Mouse (Mus musculus) heart, embryonic 13.5 days (tissue): ENCODE data around the gene Emc10. TPM values are rescaled to one million over a fixed set of nuclear protein-coding genes. Genes with fewer than 3 reads are reported as not detected.

Experiments used
- ATAC-seq: fragments of 200-750 bp; cut with Nextera tagmentation; 2 replicates; pipeline ENCODE4 v1.8.0; 2017; ENCODE audit warnings: moderate TSS enrichment; ENCODE audit not compliant: insufficient number of reproducible peaks, low FRiP score, low TSS enrichment; ENCODE audit errors: extremely low read depth
- H3K27ac ChIP-seq: fragments of 300-500 bp; sonication (generic); replicated peaks from 2 replicates; pipeline ENCODE4 v1.5.1; 2015; ENCODE audit warnings: moderate library complexity, mild to moderate bottlenecking, inconsistent platforms
- H3K27me3 ChIP-seq: fragments of 300-500 bp; sonication (generic); replicated peaks from 2 replicates; pipeline ENCODE4 v1.6.1; 2015; ENCODE audit warnings: mild to moderate bottlenecking, inconsistent platforms
- H3K36me3 ChIP-seq: fragments of 300-500 bp; sonication (generic); 2 replicates; pipeline ENCODE4 v1.6.1; 2015; ENCODE audit warnings: mild to moderate bottlenecking, inconsistent platforms
- H3K4me1 ChIP-seq: fragments of 300-500 bp; sonication (generic); 2 replicates; pipeline ENCODE4 v1.6.1; 2015; ENCODE audit warnings: inconsistent platforms
- H3K4me2 ChIP-seq: fragments of 300-500 bp; sonication (generic); 2 replicates; pipeline ENCODE4 v1.6.1; 2015; ENCODE audit warnings: inconsistent platforms, mild to moderate bottlenecking, moderate library complexity
- H3K4me3 ChIP-seq: fragments of 300-500 bp; sonication (generic); 2 replicates; pipeline ENCODE4 v1.5.1; 2015; ENCODE audit warnings: moderate library complexity, mild to moderate bottlenecking, inconsistent platforms
- H3K9ac ChIP-seq: fragments of 300-500 bp; sonication (generic); 2 replicates; pipeline ENCODE4 v1.6.1; 2015; ENCODE audit warnings: inconsistent platforms, mild to moderate bottlenecking, moderate library complexity
- H3K9me3 ChIP-seq: fragments of 300-500 bp; sonication (generic); 2 replicates; pipeline ENCODE4 v1.6.1; 2016; ENCODE audit warnings: inconsistent platforms
- WGBS: fragments of 180-500 bp; shearing (Covaris S2); methylation state at CpG from one replicate; pipeline ENCODE4 v1.1.7; 2015; ENCODE audit warnings: mixed read lengths; 5-methylcytosine and 5-hydroxymethylcytosine counted together
- polyA plus RNA-seq: library from polyadenylated mRNA; unstranded; fragments of >200 nt; fragmentation: Nextera tagmentation; extraction: Ambion mirVana; gene quantifications from 2 replicates; pipeline ENCODE4 v1.2.1, GENCODE M21; 2015

The Emc10 gene
- polyA plus RNA-seq, 1 experiment from 2014 or later = 88.2 TPM

GRCm38 (mm10) chr7:44467811-44468411 lies 28.4 kb downstream of the Emc10 start, which contains the start of gene Josd2:
Gene Josd2, plus strand, starts transcription at chr7:44467980.
- Histone ChIP-seq H3K9ac (peak within 1 kb of the TSS; percentile 86), H3K27ac (peak within 1 kb of the TSS; percentile 99), H3K4me2 (peak within 1 kb of the TSS; percentile 80), H3K4me3 (peak within 1 kb of the TSS; percentile 70), H3K27me3 (peaks cover 24% of the 10 kb centered on the region), H3K9me3 (no peaks in the 10 kb centered on the region), H3K36me3 (peaks cover 12% of the 10 kb centered on the region), H3K4me1 (peaks cover 80% of the 10 kb centered on the region)
- under 1% methylated on average over 42 of the region's 42 CpGs for WGBS
- ATAC-seq = peak; percentile 80

GRCm38 (mm10) chr7:44466888-44467311 lies 29.4 kb downstream of the Emc10 start:
- Histone ChIP-seq H3K4me3 (peak overlapping the region; percentile 70; the same call in 1 of the 2 replicates), H3K9me3 (no peaks in the 10 kb centered on the region), H3K4me2 (peak overlapping the region; percentile 80), H3K4me1 (peaks cover 79% of the 10 kb centered on the region), H3K36me3 (peaks cover 19% of the 10 kb centered on the region), H3K9ac (no peak overlapping the region), H3K27ac (no peak overlapping the region), H3K27me3 (peaks cover 34% of the 10 kb centered on the region)
- 81% methylated on average over 16 of the region's 16 CpGs for WGBS
- ATAC-seq = no peak

- no peak overlapping the region; the same call in 1 of the 2 replicates for H3K9ac ChIP-seq
- no peak for ATAC-seq
- H3K36me3 ChIP-seq = peaks cover 26% of the 10 kb centered on the region
- H3K4me1 ChIP-seq = peaks cover 73% of the 10 kb centered on the region
- no peaks in the 10 kb centered on the region for H3K9me3 ChIP-seq
- no peak overlapping the region for H3K4me3 ChIP-seq
- 78% methylated on average over 10 of the region's 10 CpGs for WGBS
- H3K27me3 ChIP-seq = peaks cover 41% of the 10 kb centered on the region
- no peak overlapping the region for H3K27ac ChIP-seq
- no peak overlapping the region for H3K4me2 ChIP-seq
These were observed 30.1 kb downstream of the Emc10 start for GRCm38 (mm10) chr7:44466006-44466887.

GRCm38 (mm10) chr7:44465111-44465510 lies 31.2 kb downstream of the Emc10 start, which contains the start of gene Aspdh:
Gene Aspdh, plus strand, starts transcription at chr7:44465391.
- Histone ChIP-seq H3K27me3 (peaks cover 52% of the 10 kb centered on the region), H3K9me3 (no peaks in the 10 kb centered on the region), H3K9ac (peak within 1 kb of the TSS; percentile 37), H3K36me3 (peaks cover 30% of the 10 kb centered on the region), H3K4me2 (no peak within 1 kb of the TSS), H3K4me1 (peaks cover 61% of the 10 kb centered on the region), H3K27ac (0 out of 2 replicates have a peak within 1 kb of the TSS, but pooled peaks have one; percentile 16), H3K4me3 (no peak within 1 kb of the TSS)
- 64% methylated on average over 2 of the region's 2 CpGs for WGBS
- no peak for ATAC-seq

- Histone ChIP-seq H3K9ac (peak overlapping the region; percentile 37), H3K27me3 (peaks cover 58% of the 10 kb centered on the region), H3K36me3 (peaks cover 29% of the 10 kb centered on the region), H3K4me1 (peaks cover 55% of the 10 kb centered on the region), H3K27ac (0 out of 2 replicates have a peak overlapping the region, but pooled peaks have one; percentile 16), H3K9me3 (no peaks in the 10 kb centered on the region), H3K4me3 (no peak overlapping the region), H3K4me2 (no peak overlapping the region)
- no peak for ATAC-seq
- 26% methylated on average over 4 of the region's 4 CpGs for WGBS
These were observed 31.8 kb downstream of the Emc10 start for GRCm38 (mm10) chr7:44464511-44464910.

- H3K4me3 ChIP-seq = no peak overlapping the region
- no peak overlapping the region for H3K27ac ChIP-seq
- peaks cover 66% of the 10 kb centered on the region for H3K27me3 ChIP-seq
- H3K9ac ChIP-seq = no peak overlapping the region
- ATAC-seq = no peak
- H3K36me3 ChIP-seq = peaks cover 25% of the 10 kb centered on the region
- no peaks in the 10 kb centered on the region for H3K9me3 ChIP-seq
- H3K4me1 ChIP-seq = peaks cover 47% of the 10 kb centered on the region
- WGBS = 77% methylated on average over 10 of the region's 10 CpGs
- H3K4me2 ChIP-seq = no peak overlapping the region
These were observed 32.6 kb downstream of the Emc10 start for GRCm38 (mm10) chr7:44463556-44464225.

GRCm38 (mm10) chr7:44463056-44463425 lies 33.3 kb downstream of the Emc10 start:
- H3K4me3 ChIP-seq = peak overlapping the region; percentile 42
- H3K4me2 ChIP-seq = peak overlapping the region; percentile 69
- peak overlapping the region; percentile 71; the same call in 1 of the 2 replicates for H3K9ac ChIP-seq

GRCm38 (mm10) chr7:44462218-44463055 lies 33.9 kb downstream of the Emc10 start:
- peak overlapping the region; percentile 69 for H3K4me2 ChIP-seq
- peaks cover 68% of the 10 kb centered on the region for H3K27me3 ChIP-seq
- peak overlapping the region; percentile 42 for H3K4me3 ChIP-seq
- ATAC-seq = no peak
- H3K9ac ChIP-seq = peak overlapping the region; percentile 71
- WGBS = 18% methylated on average over 77 of the region's 77 CpGs
- no peaks in the 10 kb centered on the region for H3K9me3 ChIP-seq
- H3K4me1 ChIP-seq = peaks cover 42% of the 10 kb centered on the region
- no peak overlapping the region for H3K27ac ChIP-seq
- peaks cover 33% of the 10 kb centered on the region for H3K36me3 ChIP-seq

More at GRCm38 (mm10) chr7:44463056-44463425, 33.3 kb downstream of the Emc10 start:
- H3K27me3 ChIP-seq = peaks cover 68% of the 10 kb centered on the region
- H3K4me1 ChIP-seq = peaks cover 43% of the 10 kb centered on the region
- WGBS = 30% methylated on average over 8 of the region's 8 CpGs
- peaks cover 30% of the 10 kb centered on the region for H3K36me3 ChIP-seq
- H3K27ac ChIP-seq = no peak overlapping the region
- no peaks in the 10 kb centered on the region for H3K9me3 ChIP-seq
- ATAC-seq = no peak

- WGBS = 62% methylated on average over 57 of the region's 57 CpGs
- peaks cover 68% of the 10 kb centered on the region for H3K27me3 ChIP-seq
- H3K36me3 ChIP-seq = peaks cover 37% of the 10 kb centered on the region
- H3K9me3 ChIP-seq = no peaks in the 10 kb centered on the region
- no peak overlapping the region for H3K4me3 ChIP-seq
- peak overlapping the region; percentile 69 for H3K4me2 ChIP-seq
- H3K27ac ChIP-seq = no peak overlapping the region
- peaks cover 36% of the 10 kb centered on the region for H3K4me1 ChIP-seq
- no peak for ATAC-seq
- H3K9ac ChIP-seq = no peak overlapping the region
These were observed 34.7 kb downstream of the Emc10 start for GRCm38 (mm10) chr7:44461503-44462217.
